Comparison of ENCODE assay signal across 8 mouse cellular contexts in genomic region chr4:136802446-136802845, GRCm38 (mm10). TPM values are rescaled to one million over a fixed set of nuclear protein-coding genes. Genes with fewer than 3 reads are reported as not detected.
A peak's percentile ranks its signal among the peaks of the same experiment; 100 is the strongest.
DNase-seq lines count a peak whose midpoint lies in the region; ATAC-seq and TF ChIP-seq lines count a peak whose summit lies in the region.

No protein-coding gene starts in this region.

- H3K4me2 ChIP-seq in liver, embryonic 11.5 days, result no peak overlapping the region
- no peak overlapping the region for H3K4me2 ChIP-seq in embryonic facial prominence, embryonic 15.5 days (replicated peaks)

- no peak for DNase-seq in liver, embryonic 11.5 days (ENCODE audit: low spot score)
- DNase-seq in liver, result no peak
- peak; percentile 49 to 69 for DNase-seq in kidney, postnatal 4 days
- DNase-seq in thymus, adult 2 months, result peak; percentile 54
- no peak for DNase-seq in embryo, embryonic 10.5 days (ENCODE audit: low spot score)
- no peak for DNase-seq in spleen, postnatal 4 days (ENCODE audit: low spot score in 2 of 2)
- DNase-seq in layer of hippocampus, postnatal 14 days (ENCODE audit: low spot score in 2 of 2), result no peak

- 30% methylated on average over 12 of the region's 12 CpGs for WGBS in liver, embryonic 11.5 days
- WGBS in embryonic facial prominence, embryonic 15.5 days, result 33% methylated on average over 12 of the region's 12 CpGs
- WGBS in thymus, adult 2 months, result 6% methylated on average over 12 of the region's 12 CpGs

- no peak overlapping the region for H3K4me3 ChIP-seq in liver, embryonic 11.5 days (ENCODE audit: low read depth, low read length)
- H3K4me3 ChIP-seq in embryonic facial prominence, embryonic 15.5 days (replicated peaks), result no peak overlapping the region
- no peak overlapping the region for H3K4me3 ChIP-seq in thymus, adult 2 months (ENCODE audit: control insufficient read depth, insufficient read depth, low read length)

- H3K27me3 ChIP-seq in liver, embryonic 11.5 days (replicated peaks; ENCODE audit: control insufficient read depth, insufficient read depth, low read length), result no peaks in the 10 kb centered on the region
- no peaks in the 10 kb centered on the region for H3K27me3 ChIP-seq in embryonic facial prominence, embryonic 15.5 days
- H3K27me3 ChIP-seq in thymus, adult 2 months (ENCODE audit: control insufficient read depth, insufficient read depth, low read length), result no peaks in the 10 kb centered on the region

- no peak overlapping the region for H3K9ac ChIP-seq in liver, embryonic 11.5 days (ENCODE audit: low read depth, low read length)
- H3K9ac ChIP-seq in embryonic facial prominence, embryonic 15.5 days, result no peak overlapping the region

- ATAC-seq in liver, embryonic 11.5 days (replicated peaks; ENCODE audit: low FRiP score), result no peak
- no peak for ATAC-seq in embryonic facial prominence, embryonic 15.5 days (ENCODE audit: insufficient number of reproducible peaks, low FRiP score, low TSS enrichment, low read depth)

- no peaks in the 10 kb centered on the region for H3K9me3 ChIP-seq in liver, embryonic 11.5 days (ENCODE audit: control insufficient read depth, low read length)
- no peaks in the 10 kb centered on the region for H3K9me3 ChIP-seq in embryonic facial prominence, embryonic 15.5 days (replicated peaks)

- H3K4me1 ChIP-seq in liver, embryonic 11.5 days (replicated peaks; ENCODE audit: control insufficient read depth, insufficient read depth, low read length), result peaks cover 30% of the 10 kb centered on the region
- H3K4me1 ChIP-seq in embryonic facial prominence, embryonic 15.5 days, result peaks cover 85% of the 10 kb centered on the region
- peaks cover 28% of the 10 kb centered on the region for H3K4me1 ChIP-seq in thymus, adult 2 months (replicated peaks; ENCODE audit: control insufficient read depth, insufficient read depth, low read length)

- no peaks in the 10 kb centered on the region for H3K36me3 ChIP-seq in liver, embryonic 11.5 days (ENCODE audit: control insufficient read depth, insufficient read depth, low read length)
- H3K36me3 ChIP-seq in embryonic facial prominence, embryonic 15.5 days, result no peaks in the 10 kb centered on the region
- no peaks in the 10 kb centered on the region for H3K36me3 ChIP-seq in thymus, adult 2 months (ENCODE audit: control insufficient read depth, insufficient read depth, low read length)

- TF ChIP-seq POLR2A in thymus, adult 2 months (IDR thresholded peaks at IDR 0.05; ENCODE audit: control insufficient read depth, extremely low read depth, insufficient read depth, low read length, poor library complexity), result no peak

- H3K27ac ChIP-seq in liver, embryonic 11.5 days (ENCODE audit: low read depth, low read length), result 0 out of 2 replicates have a peak overlapping the region, but pooled peaks have one; percentile 38
- peak overlapping the region; percentile 44; the same call in 1 of the 2 replicates for H3K27ac ChIP-seq in embryonic facial prominence, embryonic 15.5 days (replicated peaks)
- no peak overlapping the region; the same call in 1 of the 2 replicates for H3K27ac ChIP-seq in thymus, adult 2 months (ENCODE audit: control insufficient read depth, insufficient read depth, low read length)

- TF ChIP-seq CTCF in thymus, adult 2 months (IDR thresholded peaks at IDR 0.05; ENCODE audit: borderline replicate concordance, control insufficient read depth, extremely low read depth, insufficient read depth, low read length, poor library complexity), result no peak

RNA-seq across cellular contexts. Expression of gene Ephb2, which starts 33.3 kb away (rescaled TPM):
- polyA plus RNA-seq in liver, embryonic 11.5 days (2014; fragmentation: Nextera tagmentation; extraction: Ambion mirVana), result 4.8 and 5.1 TPM in 2 replicates
- polyA plus RNA-seq in embryonic facial prominence, embryonic 15.5 days (2015; fragmentation: Nextera tagmentation; extraction: Ambion mirVana), result 12.2 and 13.1 TPM in 2 replicates
- polyA plus RNA-seq in thymus, adult 2 months (2012; rRNA removed), result 15.4 and 24.1 TPM in 2 replicates
- total RNA-seq in layer of hippocampus, postnatal 14 days (2021), result 10 to 100 TPM; 40.5 to 43.9 TPM

Comparison
In these comparisons a context has a peak if more than half of its experiments do, and no peak if none do; other contexts are left out.
1. DNase-seq: peak in kidney, postnatal 4 days (2 of 2) and thymus, adult 2 months (single experiment); none in liver, embryonic 11.5 days (single experiment), liver (single experiment), embryo, embryonic 10.5 days (single experiment), spleen, postnatal 4 days (0 of 2) and layer of hippocampus, postnatal 14 days (0 of 2).